18 mouse cellular contexts compared by ENCODE assay signal in the genomic region with DNA sequence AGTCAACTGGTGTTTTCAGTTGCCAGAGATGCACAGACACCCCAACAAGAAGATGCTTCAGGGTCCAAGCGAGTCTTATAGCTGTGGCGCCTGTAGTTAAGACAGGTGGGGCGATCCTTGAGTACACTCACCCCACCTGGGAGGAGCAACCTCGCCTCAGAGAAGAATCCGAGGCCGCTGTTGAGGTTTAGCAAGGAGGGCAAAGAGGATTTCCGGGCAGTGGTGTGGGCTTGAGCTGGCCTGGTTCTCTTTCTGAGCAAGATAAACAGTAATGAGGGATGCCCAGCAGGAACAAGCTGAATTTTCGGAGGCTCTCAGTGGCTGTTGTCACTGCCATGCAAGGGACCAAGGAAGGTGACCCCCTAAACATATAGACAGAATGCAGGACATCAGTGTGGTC. TPM values are rescaled to one million over a fixed set of nuclear protein-coding genes. Genes with fewer than 3 reads are reported as not detected.
A peak's percentile ranks its signal among the peaks of the same experiment; 100 is the strongest.
DNase-seq lines count a peak whose midpoint lies in the region; ATAC-seq and TF ChIP-seq lines count a peak whose summit lies in the region.
"Had no signal": no experiment of that assay in that cellular context is flagged by ENCODE, and none has a peak within 500 bp of the region (broad histone marks: within the 10 kb centered on the region; RNA-seq: fewer than 3 reads in every experiment).

No protein-coding gene starts in this region.

- no peak overlapping the region for H3K4me2 ChIP-seq in kidney, embryonic 15.5 days
- H3K4me2 ChIP-seq: heart, embryonic 12.5 days; liver, embryonic 15.5 days had no signal

- ATAC-seq in kidney, embryonic 15.5 days (replicated peaks; ENCODE audit: low FRiP score): no peak
- ATAC-seq: hindbrain, postnatal 0 days had no signal

- H3K9me3 ChIP-seq in kidney, embryonic 15.5 days (replicated peaks): no peaks in the 10 kb centered on the region
- H3K9me3 ChIP-seq: heart, embryonic 12.5 days; liver, embryonic 15.5 days had no signal

- H3K27ac ChIP-seq in kidney, embryonic 15.5 days: peak overlapping the region; percentile 34; the same call in 1 of the 2 replicates
- peak overlapping the region; percentile 58 for H3K27ac ChIP-seq in thymus, adult 2 months (ENCODE audit: control insufficient read depth, insufficient read depth, low read length)
- H3K27ac ChIP-seq: hindbrain, postnatal 0 days; liver, embryonic 15.5 days; macrophage had no signal

- no peak overlapping the region for H3K4me3 ChIP-seq in kidney, embryonic 15.5 days (replicated peaks)
- H3K4me3 ChIP-seq in thymus, adult 2 months (ENCODE audit: control insufficient read depth, insufficient read depth, low read length): no peak overlapping the region
- H3K4me3 ChIP-seq: heart, embryonic 12.5 days; liver, embryonic 15.5 days; myocyte had no signal

- 80% methylated on average over 8 of the region's 8 CpGs for WGBS in kidney, embryonic 15.5 days
- WGBS in thymus, adult 2 months: 40% methylated on average over 8 of the region's 8 CpGs

- H3K27me3 ChIP-seq in kidney, embryonic 15.5 days: no peaks in the 10 kb centered on the region
- no peaks in the 10 kb centered on the region for H3K27me3 ChIP-seq in thymus, adult 2 months (ENCODE audit: control insufficient read depth, insufficient read depth, low read length)
- H3K27me3 ChIP-seq: heart, embryonic 12.5 days had no signal

- TF ChIP-seq CTCF in thymus, adult 2 months (IDR thresholded peaks at IDR 0.05; ENCODE audit: borderline replicate concordance, control insufficient read depth, extremely low read depth, insufficient read depth, low read length, poor library complexity): no peak

- H3K4me1 ChIP-seq in kidney, embryonic 15.5 days: peaks cover 91% of the 10 kb centered on the region
- H3K4me1 ChIP-seq in thymus, adult 2 months (replicated peaks; ENCODE audit: control insufficient read depth, insufficient read depth, low read length): peaks cover 50% of the 10 kb centered on the region

- no peak for TF ChIP-seq POLR2A in thymus, adult 2 months (IDR thresholded peaks at IDR 0.05; ENCODE audit: control insufficient read depth, extremely low read depth, insufficient read depth, low read length, poor library complexity)

- peak; percentile 88 for DNase-seq in heart, adult 11 months
- DNase-seq in heart, adult 9 months (ENCODE audit: low spot score in 2 of 2): no peak
- no peak for DNase-seq in kidney, postnatal 4 days
- DNase-seq in thymus, adult 2 months: no peak
- no peak for DNase-seq in thymus, postnatal 10 days (ENCODE audit: low spot score in 2 of 2)
- DNase-seq in natural killer cell, adult 2 months (ENCODE audit: low spot score in 2 of 2): no peak
- DNase-seq: cerebellum, adult 11-12 months; cerebellum, postnatal 36 days; kidney, adult 8-10 months; kidney, postnatal 36 days; midbrain, embryonic 14.5 days; retina, postnatal 1 day had no signal

- no peaks in the 10 kb centered on the region for H3K36me3 ChIP-seq in kidney, embryonic 15.5 days
- H3K36me3 ChIP-seq in thymus, adult 2 months (ENCODE audit: control insufficient read depth, insufficient read depth, low read length): no peaks in the 10 kb centered on the region
- H3K36me3 ChIP-seq: heart, embryonic 12.5 days; liver, embryonic 15.5 days had no signal

- H3K9ac ChIP-seq in kidney, embryonic 15.5 days: no peak overlapping the region
- H3K9ac ChIP-seq: heart, embryonic 12.5 days; liver, embryonic 15.5 days had no signal

RNA-seq across cellular contexts. Expression of gene Sh3bp4, which starts 20.5 kb away (rescaled TPM):
- 25.4 and 28.7 TPM in 2 replicates for polyA plus RNA-seq in kidney, embryonic 15.5 days (2015; fragmentation: Nextera tagmentation; extraction: Ambion mirVana)
- 8.8 and 9.1 TPM in 2 replicates for polyA plus RNA-seq in thymus, adult 2 months (2012; rRNA removed)
